Mouse (Mus musculus): Measurements from ENCODE around the gene Trex2.

GRCm38 (mm10) chrX:73384419-73384818 lies 50.7 kb downstream of the Trex2 start:
- TF ChIP-seq POLR2A (IDR thresholded peaks at IDR 0.05; ENCODE audit: control insufficient read depth, low read depth, low read length), result no peak
- no peak for TF ChIP-seq CTCF (IDR thresholded peaks at IDR 0.05; ENCODE audit: control insufficient read depth, insufficient read depth, insufficient replicate concordance, low read depth, low read length)
